Mouse (Mus musculus): ENCODE measurements around the gene Smcp. TPM values are rescaled to one million over a fixed set of nuclear protein-coding genes. Genes with fewer than 3 reads are reported as not detected.

The Smcp gene
- polyA plus RNA-seq (2012): not detected in 2 replicates

- no peak for TF ChIP-seq GATA1 (IDR thresholded peaks at IDR 0.05; ENCODE audit: low read length)
Observed at GRCm38 (mm10) chr3:92588858-92589257, at the start of gene Smcp. Gene Smcp (minus strand): TSS chr3:92588997.

DNA sequence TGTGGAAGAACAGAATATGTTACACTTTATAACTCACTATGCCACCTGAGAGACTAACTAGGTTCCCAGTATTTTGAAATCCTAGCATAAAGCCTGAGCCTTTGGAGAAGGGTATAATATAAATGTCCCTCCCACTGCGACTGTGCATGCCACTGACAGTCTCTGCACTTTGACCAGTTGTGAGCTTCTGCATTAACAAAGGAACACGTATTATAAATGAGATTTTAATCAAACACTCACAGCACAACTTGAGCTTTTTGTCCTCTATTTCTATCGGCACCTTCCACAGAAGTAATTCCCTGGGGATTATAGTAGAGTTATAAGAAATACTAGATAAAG is 49.8 kb upstream of the Smcp start:
- no peak for TF ChIP-seq GATA1 (IDR thresholded peaks at IDR 0.05; ENCODE audit: low read length)

GRCm38 (mm10) chr3:92637745-92638652 is 49.2 kb upstream of the Smcp start:
- no peak for TF ChIP-seq GATA1 (IDR thresholded peaks at IDR 0.05; ENCODE audit: low read length)

DNA sequence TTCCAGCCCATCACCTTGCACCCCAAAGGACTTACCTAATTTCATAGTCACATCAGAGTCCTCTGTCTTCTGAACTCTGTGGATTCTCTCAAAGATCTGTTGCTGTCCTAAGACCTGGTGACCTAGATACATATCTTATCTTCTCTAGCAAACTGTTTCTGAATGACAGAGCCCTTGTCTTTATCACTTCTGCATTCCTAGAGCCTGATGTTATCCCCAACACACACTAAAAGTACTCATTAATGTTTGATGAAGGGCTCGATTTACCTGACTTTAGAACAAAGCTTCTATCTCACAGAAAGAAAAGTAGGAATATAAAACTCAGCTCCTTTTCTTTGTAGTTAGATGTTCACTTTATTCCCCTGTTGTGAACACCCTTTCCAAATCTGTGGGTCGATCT is 32.8 kb upstream of the Smcp start, which contains the start of gene Lce6a:
Gene Lce6a, minus strand, starts transcription at position 101 of the 400 bp plus-strand sequence.
- no peak for TF ChIP-seq GATA1 (IDR thresholded peaks at IDR 0.05; ENCODE audit: low read length)

GRCm38 (mm10) chr3:92609804-92610203 is 21.0 kb upstream of the Smcp start:
- TF ChIP-seq GATA1 (IDR thresholded peaks at IDR 0.05; ENCODE audit: low read length): no peak

- no peak for TF ChIP-seq GATA1 (IDR thresholded peaks at IDR 0.05; ENCODE audit: low read length)
Observed at GRCm38 (mm10) chr3:92607392-92607791, 18.6 kb upstream of the Smcp start, which contains the start of gene 2210017I01Rik. Gene 2210017I01Rik (minus strand): TSS chr3:92607492.

GRCm38 (mm10) chr3:92602169-92602568 is 13.4 kb upstream of the Smcp start:
- no peak for TF ChIP-seq GATA1 (IDR thresholded peaks at IDR 0.05; ENCODE audit: low read length)

DNA sequence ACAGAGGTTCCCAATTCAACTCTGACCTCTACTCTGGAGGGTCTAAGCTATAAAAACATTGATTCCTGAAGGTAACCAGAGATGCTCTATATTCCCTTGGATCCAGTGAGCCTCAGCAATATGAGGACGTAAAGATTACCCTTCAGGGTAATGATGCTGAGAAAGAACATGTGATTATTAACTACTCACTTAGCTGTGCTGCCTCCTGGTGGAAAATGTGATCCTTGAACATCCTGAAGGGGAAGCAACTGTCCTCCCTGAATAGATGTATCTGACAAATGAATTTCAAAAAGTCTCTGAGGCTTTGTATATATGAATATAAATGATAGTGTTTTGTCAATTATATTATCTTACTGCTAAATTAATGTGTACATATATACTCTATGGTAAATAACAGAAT is 11.7 kb upstream of the Smcp start:
- no peak for TF ChIP-seq GATA1 (IDR thresholded peaks at IDR 0.05; ENCODE audit: low read length)

GRCm38 (mm10) chr3:92599973-92600372 is 11.2 kb upstream of the Smcp start:
- no peak for TF ChIP-seq GATA1 (IDR thresholded peaks at IDR 0.05; ENCODE audit: low read length)

DNA sequence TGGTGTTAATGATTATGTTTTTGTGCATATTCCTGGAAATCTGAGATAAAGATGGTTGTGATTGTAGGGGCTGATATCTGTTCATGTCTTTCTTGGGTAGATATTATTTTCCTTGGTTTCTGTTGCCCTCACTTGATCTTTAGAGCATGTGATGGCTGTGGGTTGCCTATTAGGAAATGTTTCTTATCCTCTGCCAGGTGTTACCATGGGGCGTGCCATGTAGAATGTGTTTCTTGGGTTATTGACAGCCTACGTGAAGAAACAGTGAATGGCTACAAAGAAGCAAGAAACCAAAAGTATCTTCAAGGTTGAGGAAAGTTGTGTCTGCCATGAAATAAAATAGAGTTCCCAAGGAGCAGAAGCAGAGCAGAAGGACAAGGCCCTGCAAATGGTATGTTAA is 9.6 kb upstream of the Smcp start:
- TF ChIP-seq GATA1 (IDR thresholded peaks at IDR 0.05; ENCODE audit: low read length): no peak

- TF ChIP-seq GATA1 (IDR thresholded peaks at IDR 0.05; ENCODE audit: low read length): no peak
Observed at GRCm38 (mm10) chr3:92587190-92587589, 1.6 kb downstream of the Smcp start.

GRCm38 (mm10) chr3:92585055-92585454 is 3.7 kb downstream of the Smcp start:
- no peak for TF ChIP-seq GATA1 (IDR thresholded peaks at IDR 0.05; ENCODE audit: low read length)

DNA sequence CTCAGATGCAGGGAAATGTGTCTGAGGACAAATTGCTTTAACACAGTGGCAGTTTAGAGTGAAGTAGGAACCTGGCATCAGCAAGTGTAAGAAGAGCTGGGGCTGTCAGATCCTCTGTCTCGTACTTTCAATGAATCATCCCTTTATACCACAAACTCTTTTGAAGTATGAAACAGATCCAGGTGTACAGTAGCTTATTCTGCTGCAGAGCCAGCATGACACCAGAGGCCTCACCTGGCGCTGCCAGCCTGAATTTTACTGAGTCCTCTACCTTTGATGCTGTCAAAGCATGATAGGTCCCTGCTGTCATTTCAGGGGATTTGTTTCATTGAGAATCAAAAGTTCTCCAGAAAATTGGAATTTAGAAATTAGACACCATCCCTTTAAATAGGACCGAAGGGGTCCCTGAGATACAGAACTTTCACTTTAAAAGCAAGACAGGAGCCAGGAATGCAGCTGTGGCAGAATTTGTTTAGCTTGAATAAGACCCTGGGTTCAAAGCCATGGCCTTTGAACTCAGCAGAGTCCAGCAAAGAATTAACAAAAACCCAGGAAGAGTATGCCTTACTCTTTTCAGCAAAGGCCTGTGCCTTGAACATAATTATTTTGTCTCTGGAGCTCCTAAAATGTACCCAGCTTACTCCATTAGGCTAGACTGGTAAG is 5.5 kb downstream of the Smcp start:
- TF ChIP-seq GATA1 (IDR thresholded peaks at IDR 0.05; ENCODE audit: low read length): no peak

GRCm38 (mm10) chr3:92579508-92579907 is 9.3 kb downstream of the Smcp start:
- TF ChIP-seq GATA1 (IDR thresholded peaks at IDR 0.05; ENCODE audit: low read length): no peak

DNA sequence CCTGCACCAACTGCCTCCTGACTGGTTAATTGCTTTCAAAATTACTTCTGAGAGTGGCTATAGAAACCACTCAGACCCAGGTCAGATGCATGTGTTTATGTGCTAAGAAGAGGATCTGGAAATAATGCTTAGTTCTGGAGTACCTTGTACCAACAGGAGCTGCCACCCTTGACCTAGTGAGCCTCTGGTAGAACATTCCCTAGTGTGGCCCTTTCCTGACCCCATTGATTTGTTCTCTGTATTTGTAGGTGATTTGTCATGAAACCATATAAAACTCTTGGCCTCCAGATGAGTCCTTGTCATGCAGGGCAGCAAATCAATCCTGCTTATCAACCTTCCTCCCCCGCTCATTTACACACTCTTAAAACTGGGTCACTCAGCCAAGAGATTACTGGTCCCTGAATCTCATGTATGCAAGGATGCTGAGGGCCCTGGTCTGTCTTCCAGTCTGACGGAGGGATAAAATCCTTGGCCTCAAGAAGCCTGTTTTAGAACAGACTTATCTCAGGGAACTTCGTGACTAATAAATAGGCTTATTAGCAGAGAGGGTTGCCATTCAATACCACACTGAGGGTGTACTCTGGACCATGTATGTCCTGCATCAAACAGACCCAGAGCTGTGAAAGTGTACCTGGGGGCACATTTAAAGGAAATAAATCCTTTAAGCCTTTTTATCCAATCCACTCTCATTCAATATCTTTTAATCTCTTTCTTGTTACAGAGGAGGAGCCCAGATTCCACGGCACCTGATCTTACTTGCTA is 10.0 kb downstream of the Smcp start:
- TF ChIP-seq GATA1 (IDR thresholded peaks at IDR 0.05; ENCODE audit: low read length): no peak
